Mouse (Mus musculus) cerebellum, adult 8-10 months (tissue): ENCODE results near the gene Il27ra.

Experiments
- DNase-seq: peaks from one replicate; pipeline ENCODE4 v3.0.0; 2022

Il27ra gene

DNA sequence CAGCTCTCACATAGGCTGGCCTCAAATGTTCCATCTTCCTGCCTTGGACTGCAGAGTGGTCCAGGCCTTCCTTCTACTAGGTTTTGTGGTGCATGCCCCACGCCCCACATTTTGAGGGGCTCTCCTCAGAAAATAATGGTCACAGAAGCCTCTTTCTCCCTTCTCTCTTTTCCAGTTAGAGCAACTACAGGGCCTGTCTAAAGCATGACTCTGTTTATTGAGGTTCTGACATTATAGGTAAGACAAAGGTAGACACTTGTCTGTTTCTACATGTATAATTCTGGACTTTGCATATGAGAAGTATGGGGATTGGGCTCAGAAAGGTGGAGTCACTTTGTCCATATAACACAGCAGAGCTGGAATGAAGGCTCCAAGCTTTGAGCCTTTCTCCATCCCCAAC, 22.6 kb upstream of the Il27ra start, which contains the start of gene Gm10643:
Gene Gm10643 (minus strand): TSS at position 101 of the 400 bp plus-strand sequence.
- DNase-seq: no peak

DNA sequence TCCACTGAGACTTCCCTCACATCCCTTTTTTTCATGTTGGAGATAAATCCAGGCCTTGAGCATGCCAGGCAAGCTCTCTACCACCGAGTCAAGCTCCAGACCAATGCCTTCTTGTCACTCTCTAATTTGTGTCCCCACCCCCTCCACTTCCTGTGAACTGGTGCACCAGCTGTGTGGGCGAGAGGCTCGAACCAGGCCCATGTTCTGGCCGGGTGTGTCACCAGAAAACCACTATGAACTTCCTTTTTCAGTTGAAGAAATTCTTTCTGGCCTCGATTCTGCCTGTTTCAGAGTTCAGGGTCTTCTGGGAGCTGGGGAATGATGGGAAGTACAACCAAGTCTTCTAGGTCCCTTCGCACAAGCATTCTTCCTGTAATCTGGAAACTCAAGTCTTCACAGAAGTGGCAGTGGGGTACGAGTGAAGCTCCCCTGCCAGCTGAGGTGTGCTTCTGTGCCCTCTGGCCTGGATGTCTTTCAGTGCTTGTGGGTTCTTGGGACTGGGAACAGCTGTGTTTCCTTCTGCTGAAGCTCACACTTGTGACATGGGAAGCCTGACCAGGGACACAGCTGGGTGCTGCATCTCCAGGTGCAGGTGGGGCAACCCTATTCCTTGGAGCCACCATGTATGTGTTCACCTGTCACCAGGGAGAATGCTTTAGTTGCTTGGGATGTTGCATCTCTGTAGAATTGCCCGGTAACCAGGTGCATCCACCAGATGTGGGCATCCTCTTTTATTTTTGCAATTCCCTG, 21.6 kb upstream of the Il27ra start:
- no peak for DNase-seq

- no peak for DNase-seq
Observed at GRCm38 (mm10) chr8:84060245-84060644, 17.9 kb upstream of the Il27ra start.

GRCm38 (mm10) chr8:84059226-84059625, 16.8 kb upstream of the Il27ra start:
- DNase-seq: no peak

DNA sequence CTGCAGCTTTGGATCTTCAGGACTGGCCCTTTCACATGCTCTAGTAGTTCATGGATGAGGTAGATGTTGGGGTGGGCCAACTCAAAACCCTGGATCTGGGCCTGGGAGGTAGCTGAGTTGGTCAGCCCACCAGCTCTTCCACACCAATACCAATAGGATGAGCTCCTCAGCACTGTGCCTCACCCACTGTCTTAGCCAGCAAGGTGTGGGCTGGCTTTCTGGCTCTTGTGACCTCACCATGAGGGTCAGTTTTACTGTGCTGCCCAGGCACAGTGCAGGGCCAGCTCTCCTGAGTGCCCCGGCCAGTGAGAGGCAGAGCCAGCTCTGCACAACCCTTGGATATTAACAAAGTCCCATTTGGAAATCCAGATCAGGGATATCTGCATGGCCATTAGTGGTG, 15.4 kb upstream of the Il27ra start:
- no peak for DNase-seq

- DNase-seq: no peak
Observed at GRCm38 (mm10) chr8:84053229-84053628, 10.8 kb upstream of the Il27ra start.

GRCm38 (mm10) chr8:84052746-84053145, 10.4 kb upstream of the Il27ra start:
- no peak for DNase-seq

- no peak for DNase-seq
Observed at GRCm38 (mm10) chr8:84048171-84048570, 5.8 kb upstream of the Il27ra start.

DNA sequence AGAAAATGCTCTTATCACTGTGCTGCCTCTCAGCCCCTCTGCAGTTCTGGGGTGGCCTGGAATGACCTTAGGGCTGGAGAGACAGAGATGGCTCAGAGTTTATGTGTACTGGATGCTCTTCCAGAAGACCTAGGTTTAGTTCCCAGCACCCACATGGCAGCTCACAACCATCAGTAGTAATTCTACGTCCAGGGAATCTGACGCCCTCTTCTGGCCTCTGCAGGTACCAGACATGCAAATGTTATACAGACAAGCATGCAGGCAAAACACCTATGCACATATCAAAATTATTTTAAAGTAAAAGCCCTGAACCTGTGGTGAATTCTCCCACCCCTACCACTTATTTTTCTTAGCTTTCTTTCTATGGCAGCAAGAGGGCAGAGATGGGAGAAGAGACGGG, 4.1 kb upstream of the Il27ra start:
- no peak for DNase-seq

DNA sequence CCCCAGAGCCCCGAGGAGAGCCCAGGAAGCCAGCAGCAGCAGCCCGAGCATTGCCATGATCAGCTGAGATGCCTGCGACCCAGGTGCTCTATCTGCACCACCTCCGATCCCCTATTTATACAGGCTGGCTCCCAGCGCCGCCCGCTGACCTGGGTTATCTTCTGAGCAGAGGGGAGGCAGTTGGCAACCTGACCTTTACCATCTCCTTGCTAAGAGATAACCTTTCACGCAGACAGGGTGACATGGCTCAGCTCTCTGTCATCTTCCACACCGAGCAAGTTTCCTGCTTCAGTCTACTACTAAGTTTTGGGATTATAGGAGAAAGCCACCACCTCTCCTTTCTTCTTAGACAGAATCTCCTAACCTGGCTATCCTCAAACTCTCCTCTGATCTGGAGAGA, 2.5 kb upstream of the Il27ra start, which contains the start of gene Rln3:
Gene Rln3 (minus strand): TSS at position 101 of the 400 bp plus-strand sequence.
- DNase-seq: no peak

DNA sequence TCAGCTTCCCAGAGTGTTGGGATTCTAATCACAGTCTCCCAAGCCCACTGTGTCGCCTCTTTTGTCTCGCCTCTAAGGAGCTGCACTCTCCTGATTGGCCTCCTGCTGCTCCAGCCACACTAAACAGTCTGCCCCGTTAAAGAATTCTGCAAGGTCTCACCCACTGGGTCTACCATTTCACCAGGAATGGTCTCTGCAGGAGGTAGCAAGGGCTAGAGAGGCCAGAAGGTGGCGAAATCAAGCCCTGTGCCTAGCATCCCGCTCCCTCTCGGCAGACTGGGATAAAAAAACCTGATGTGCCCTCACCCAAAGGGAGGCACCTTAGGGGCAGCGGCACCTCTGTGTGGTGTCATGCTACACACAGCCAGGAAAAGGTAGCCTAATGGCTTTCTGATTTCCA, 1.7 kb upstream of the Il27ra start:
- DNase-seq: no peak

GRCm38 (mm10) chr8:84042948-84043342, 556 bp upstream of the Il27ra start:
- no peak for DNase-seq

DNA sequence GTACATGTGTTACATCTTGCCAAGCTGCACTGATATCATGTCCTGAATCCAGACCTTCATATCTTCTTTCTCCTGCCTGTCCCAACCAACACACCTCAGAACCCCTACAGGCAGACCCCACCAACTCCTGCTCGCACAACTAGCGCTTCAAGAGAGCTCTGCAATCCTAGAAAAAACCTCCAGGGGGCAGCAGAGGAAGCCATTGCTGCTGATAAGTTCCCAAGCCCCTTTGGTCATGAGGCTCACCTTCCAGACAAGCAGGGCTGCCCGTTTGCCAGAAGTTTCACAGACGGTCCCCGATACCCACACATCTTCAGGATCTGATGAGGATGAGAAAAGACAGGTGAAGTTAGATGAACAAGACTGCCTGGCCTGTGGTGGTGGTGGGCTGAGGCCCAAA, 3.3 kb downstream of the Il27ra start:
- peak; percentile 75 for DNase-seq

DNA sequence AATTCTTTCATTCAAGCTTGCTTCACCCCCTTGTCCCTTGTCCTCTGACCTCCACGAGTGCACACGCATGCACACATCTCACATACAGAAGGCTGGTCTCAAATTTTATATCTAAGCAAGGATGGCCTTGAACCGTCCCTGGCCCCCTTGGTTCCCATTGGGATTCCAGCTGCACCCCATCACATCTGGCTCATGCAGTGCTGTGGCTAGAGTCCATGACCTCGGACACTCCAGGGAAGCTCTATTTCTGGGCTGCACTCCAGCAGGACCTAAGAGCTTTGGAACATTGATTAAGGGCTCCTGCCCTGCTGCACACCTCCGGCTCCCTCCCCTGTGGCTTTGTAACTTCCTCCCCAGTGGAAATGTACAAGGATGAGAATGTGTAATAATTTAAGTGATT, 4.4 kb downstream of the Il27ra start:
- no peak for DNase-seq

- DNase-seq: no peak
Observed at GRCm38 (mm10) chr8:84032777-84033176, 9.6 kb downstream of the Il27ra start.

DNA sequence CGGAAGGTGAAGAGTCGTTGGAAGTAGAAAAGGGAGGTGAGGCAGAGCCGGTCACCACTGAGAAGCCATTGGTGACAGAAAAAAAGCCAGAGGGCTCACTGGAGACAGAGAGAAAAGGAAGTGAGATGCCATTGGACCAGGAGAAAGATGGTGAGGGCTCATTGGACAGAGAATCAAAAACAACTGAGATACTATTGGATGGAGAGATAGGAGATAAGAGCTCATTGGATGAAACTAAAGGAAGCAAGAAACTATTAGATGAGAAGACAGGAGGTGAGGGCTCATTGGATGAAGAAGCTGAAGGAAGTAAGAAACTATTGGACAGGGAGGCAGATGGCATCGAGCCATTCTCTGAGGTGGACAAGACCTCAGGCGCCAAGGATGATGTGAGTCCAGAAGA, 13.1 kb downstream of the Il27ra start:
- DNase-seq: no peak

DNA sequence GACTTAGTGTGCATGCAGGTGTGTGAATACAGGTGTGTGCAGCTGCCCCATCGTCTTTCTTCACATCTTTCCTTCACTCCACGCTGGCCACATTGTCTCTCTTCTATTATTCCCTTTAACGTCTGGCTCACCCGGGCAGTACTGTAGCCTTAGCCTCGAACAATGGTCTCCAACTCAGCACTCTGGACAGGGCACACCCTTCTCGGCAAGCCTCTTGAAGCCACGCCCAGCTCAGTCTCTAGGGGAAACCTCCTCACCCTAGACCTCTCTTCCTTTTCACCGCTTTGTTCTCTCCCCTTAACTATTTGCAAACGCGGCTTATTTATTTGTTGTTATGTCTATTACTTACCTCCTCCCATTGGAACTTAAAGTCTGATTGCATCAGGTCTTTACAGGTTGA, 14.9 kb downstream of the Il27ra start:
- no peak for DNase-seq

- DNase-seq: no peak
Observed at GRCm38 (mm10) chr8:84025863-84026262, 16.5 kb downstream of the Il27ra start.

DNA sequence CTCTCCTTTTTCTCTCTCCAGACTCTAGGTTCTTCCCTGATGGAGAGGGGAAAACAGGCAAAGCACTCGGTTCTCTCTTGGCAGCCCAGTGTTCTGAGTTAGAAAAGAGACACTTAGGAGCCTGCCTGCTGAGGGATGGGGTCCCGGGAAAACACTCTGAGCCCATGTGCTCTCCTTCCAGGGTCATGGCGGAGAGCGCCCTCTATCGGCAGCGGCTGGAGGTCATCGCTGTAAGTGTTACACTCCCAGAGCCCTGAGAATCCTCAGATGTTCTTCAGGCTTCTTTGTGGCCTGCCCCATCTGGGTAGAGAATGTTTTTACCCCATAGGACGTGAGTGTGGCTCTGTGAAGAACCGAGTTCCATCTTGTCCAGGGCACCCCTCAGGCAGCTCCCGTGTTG, 18.2 kb downstream of the Il27ra start:
- DNase-seq: no peak

GRCm38 (mm10) chr8:84023631-84024030, 18.8 kb downstream of the Il27ra start:
- no peak for DNase-seq

- no peak for DNase-seq
Observed at GRCm38 (mm10) chr8:84023085-84023484, 19.3 kb downstream of the Il27ra start.

DNA sequence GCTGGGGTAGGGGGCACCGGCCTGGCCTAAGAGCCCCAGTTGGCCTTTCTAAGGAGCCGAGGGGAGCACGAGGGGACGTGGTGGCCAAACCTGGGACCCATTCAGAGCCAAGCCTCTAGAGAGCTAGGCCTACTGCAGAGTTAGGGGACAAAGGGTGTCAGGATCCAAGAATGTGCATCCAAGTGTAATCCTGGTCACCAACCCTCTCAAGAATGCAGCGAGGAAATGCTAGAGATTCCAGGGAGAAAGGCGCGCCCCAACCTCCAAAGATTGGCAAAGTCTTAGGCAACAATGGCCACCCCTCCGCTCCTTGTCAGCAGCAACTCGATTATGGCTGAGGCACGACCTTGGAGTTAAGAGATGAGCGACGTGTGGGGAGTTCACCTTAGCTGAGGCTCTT, 20.8 kb downstream of the Il27ra start:
- DNase-seq: no peak

- DNase-seq: no peak
Observed at GRCm38 (mm10) chr8:84021096-84021495, 21.3 kb downstream of the Il27ra start, which contains the start of gene Palm3. TSS of gene Palm3 (plus strand) at chr8:84021471.

DNA sequence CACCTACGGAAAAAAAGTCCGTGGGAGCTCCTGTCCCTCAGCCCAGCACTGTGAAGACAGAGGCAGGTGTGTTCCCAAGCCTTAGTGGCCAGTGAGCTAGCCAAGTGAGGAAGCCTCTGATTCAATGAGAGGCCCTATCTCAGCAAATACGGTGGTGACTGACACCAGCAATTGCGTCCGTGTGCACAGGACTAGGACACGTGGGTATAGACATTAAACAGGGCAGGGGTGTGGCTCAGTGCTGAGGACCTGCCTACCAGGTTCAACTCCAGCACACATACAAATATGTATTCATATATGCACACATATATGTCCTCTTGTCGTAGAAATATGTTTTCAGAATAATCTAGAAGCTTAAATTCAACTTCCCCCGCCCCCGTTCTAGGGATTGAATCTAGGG, 22.7 kb downstream of the Il27ra start:
- no peak for DNase-seq

GRCm38 (mm10) chr8:84015833-84016232, 26.6 kb downstream of the Il27ra start:
- DNase-seq: no peak
